Comparison of ENCODE assay signal across 7 mouse cellular contexts in the genomic region with DNA sequence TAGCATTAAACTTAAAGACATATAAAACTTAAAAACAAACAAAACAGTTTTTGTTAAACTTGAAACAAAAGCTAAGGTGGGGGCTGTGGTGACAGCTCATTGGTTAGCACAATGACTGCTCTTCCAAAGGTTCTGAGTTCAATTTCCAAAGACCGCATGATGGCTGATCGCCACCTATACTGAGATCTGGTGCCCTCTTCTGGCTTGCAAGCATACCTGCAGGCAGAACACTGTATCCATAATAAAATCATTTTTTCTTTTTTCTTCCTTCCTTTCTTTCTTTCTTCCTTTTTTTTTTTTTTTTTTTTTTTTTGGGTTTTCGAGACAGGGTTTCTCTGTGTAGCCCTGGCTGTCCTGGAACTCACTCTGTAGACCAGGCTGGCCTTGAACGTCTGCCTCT. TPM values are rescaled to one million over a fixed set of nuclear protein-coding genes. Genes with fewer than 3 reads are reported as not detected.
A peak's percentile ranks its signal among the peaks of the same experiment; 100 is the strongest.
DNase-seq lines count a peak whose midpoint lies in the region; ATAC-seq and TF ChIP-seq lines count a peak whose summit lies in the region.
"Not testable (repeated sequence)": the region's sequence is repeated elsewhere in the genome, so short reads cannot be mapped to it uniquely, and the experiment has no call there.

No protein-coding gene starts in this region.

- ATAC-seq in forebrain, postnatal 0 days; intestine, postnatal 0 days; lung, postnatal 0 days: not testable (repeated sequence)

- WGBS in forebrain, postnatal 0 days = 61% methylated on average over 3 of the region's 4 CpGs
- 64% methylated on average over 3 of the region's 4 CpGs for WGBS in intestine, postnatal 0 days
- WGBS in lung, postnatal 0 days = 55% methylated on average over 3 of the region's 4 CpGs

- not testable (repeated sequence) for H3K9ac ChIP-seq in forebrain, postnatal 0 days; intestine, postnatal 0 days (ENCODE audit: low read depth, low read length); lung, postnatal 0 days (replicated peaks; ENCODE audit: low read depth)

- not testable (repeated sequence) for H3K4me2 ChIP-seq in forebrain, postnatal 0 days (ENCODE audit: low read depth); intestine, postnatal 0 days (replicated peaks; ENCODE audit: low read depth); lung, postnatal 0 days (replicated peaks; ENCODE audit: low read depth, low read length)

- DNase-seq in ZHBTc4 (ENCODE audit: low read depth, low spot score) = peak; percentile 51
- DNase-seq in cerebellum, postnatal 10 days = peak; percentile 47 to 59
- DNase-seq in forebrain, postnatal 0 days = peak; percentile 40
- peak; percentile 32 for DNase-seq in lung, postnatal 0 days (ENCODE audit: low spot score)
- DNase-seq in retina, postnatal 1 day = peak; percentile 41

- TF ChIP-seq CTCF in E14TG2a.4 (conservative IDR thresholded peaks at IDR 0.05; ENCODE audit: low read length) = peak; percentile 52
- TF ChIP-seq CTCF in forebrain, postnatal 0 days (IDR thresholded peaks at IDR 0.05; ENCODE audit: low read depth) = peak; percentile 69
- TF ChIP-seq CTCF in intestine, postnatal 0 days (IDR thresholded peaks at IDR 0.05; ENCODE audit: low read depth) = peak; percentile 75
- TF ChIP-seq CTCF in lung, postnatal 0 days (IDR thresholded peaks at IDR 0.05) = peak; percentile 77

- not testable (repeated sequence) for TF ChIP-seq EP300 in lung, postnatal 0 days (IDR thresholded peaks at IDR 0.05)

- H3K27me3 ChIP-seq in E14TG2a.4 (ENCODE audit: insufficient read depth, low read length); forebrain, postnatal 0 days (ENCODE audit: insufficient read depth, low read length); intestine, postnatal 0 days (replicated peaks; ENCODE audit: control insufficient read depth, insufficient read depth, low read length); lung, postnatal 0 days (replicated peaks; ENCODE audit: insufficient read depth, low read length): not testable (repeated sequence)

- H3K4me1 ChIP-seq in E14TG2a.4 (replicated peaks; ENCODE audit: low read depth, low read length); forebrain, postnatal 0 days (ENCODE audit: insufficient read depth); intestine, postnatal 0 days (replicated peaks; ENCODE audit: control insufficient read depth, insufficient read depth, low read length); lung, postnatal 0 days (ENCODE audit: insufficient read depth, low read depth, low read length): not testable (repeated sequence)

- not testable (repeated sequence) for H3K4me3 ChIP-seq in E14TG2a.4 (replicated peaks; ENCODE audit: low read length); forebrain, postnatal 0 days (ENCODE audit: low read depth, low read length); intestine, postnatal 0 days (ENCODE audit: low read depth, low read length); lung, postnatal 0 days (ENCODE audit: low read depth, low read length)

- not testable (repeated sequence) for H3K9me3 ChIP-seq in E14TG2a.4 (ENCODE audit: low read length); forebrain, postnatal 0 days (ENCODE audit: low read length); intestine, postnatal 0 days (ENCODE audit: control insufficient read depth); lung, postnatal 0 days (ENCODE audit: low read length)

- not testable (repeated sequence) for H3K27ac ChIP-seq in forebrain, postnatal 0 days (ENCODE audit: low read depth, low read length); intestine, postnatal 0 days (ENCODE audit: low read depth, low read length); lung, postnatal 0 days (ENCODE audit: low read length)

- H3K36me3 ChIP-seq in E14TG2a.4 (ENCODE audit: insufficient read depth, low read length) = peaks cover 57% of the 10 kb centered on the region
- H3K36me3 ChIP-seq in forebrain, postnatal 0 days (ENCODE audit: insufficient read depth) = peaks cover 55% of the 10 kb centered on the region
- peaks cover 30% of the 10 kb centered on the region for H3K36me3 ChIP-seq in intestine, postnatal 0 days (ENCODE audit: control insufficient read depth, insufficient read depth)
- not testable (repeated sequence) for H3K36me3 ChIP-seq in lung, postnatal 0 days (ENCODE audit: insufficient read depth, low read length)

RNA-seq across cellular contexts. Expression of a gene that starts 28.5 kb away (rescaled TPM):
- 15.0 and 23.6 TPM in 2 replicates for total RNA-seq in forebrain, postnatal 0 days (2014; rRNA removed)
- 4.5 and 7.8 TPM in 2 replicates for polyA plus RNA-seq in forebrain, postnatal 0 days (2015; fragmentation: Nextera tagmentation; extraction: Ambion mirVana)
- 2.5 and 2.6 TPM in 2 replicates for polyA plus RNA-seq in intestine, postnatal 0 days (2015; fragmentation: Nextera tagmentation; extraction: Ambion mirVana)
- 3.2 and 3.4 TPM in 2 replicates for polyA plus RNA-seq in lung, postnatal 0 days (2015; fragmentation: Nextera tagmentation; extraction: Ambion mirVana)

RNA-seq across cellular contexts. Expression of a gene that starts 28.6 kb away (rescaled TPM):
- total RNA-seq in forebrain, postnatal 0 days (2014; rRNA removed) = 14.1 and 15.2 TPM in 2 replicates
- 9.1 and 9.2 TPM in 2 replicates for polyA plus RNA-seq in forebrain, postnatal 0 days (2015; fragmentation: Nextera tagmentation; extraction: Ambion mirVana)
- polyA plus RNA-seq in intestine, postnatal 0 days (2015; fragmentation: Nextera tagmentation; extraction: Ambion mirVana) = 5.0 TPM in 2 replicates
- 6.1 and 7.7 TPM in 2 replicates for polyA plus RNA-seq in lung, postnatal 0 days (2015; fragmentation: Nextera tagmentation; extraction: Ambion mirVana)

RNA-seq across cellular contexts. Expression of a gene that starts 49.7 kb away (rescaled TPM):
- total RNA-seq in forebrain, postnatal 0 days (2014; rRNA removed) = 33.8 and 38.4 TPM in 2 replicates
- polyA plus RNA-seq in forebrain, postnatal 0 days (2015; fragmentation: Nextera tagmentation; extraction: Ambion mirVana) = 9.2 and 10.1 TPM in 2 replicates
- polyA plus RNA-seq in intestine, postnatal 0 days (2015; fragmentation: Nextera tagmentation; extraction: Ambion mirVana) = 1.5 and 1.9 TPM in 2 replicates
- 9.2 and 10.5 TPM in 2 replicates for polyA plus RNA-seq in lung, postnatal 0 days (2015; fragmentation: Nextera tagmentation; extraction: Ambion mirVana)
